Mouse (Mus musculus) limb, embryonic 13.5 days (tissue): ENCODE results near the gene Sly. TPM values are rescaled to one million over a fixed set of nuclear protein-coding genes. Genes with fewer than 3 reads are reported as not detected.
"Not testable (repeated sequence)": the region's sequence is repeated elsewhere in the genome, so short reads cannot be mapped to it uniquely, and the experiment has no call there.

Source experiments
- ATAC-seq: fragments of 200-750 bp; cut with Nextera tagmentation; 2 replicates; pipeline ENCODE4 v1.8.0; 2017; ENCODE audit warnings: low read depth, moderate number of reproducible peaks, moderate TSS enrichment; ENCODE audit not compliant: low FRiP score
- H3K27ac ChIP-seq: fragments of 300-500 bp; sonication (generic); 2 replicates; pipeline ENCODE4 v1.5.1; 2015; ENCODE audit warnings: inconsistent platforms, mild to moderate bottlenecking, moderate library complexity
- H3K27me3 ChIP-seq: fragments of 300-500 bp; sonication (generic); 2 replicates; pipeline ENCODE4 v1.6.1; 2015; ENCODE audit warnings: mild to moderate bottlenecking, inconsistent platforms
- H3K36me3 ChIP-seq: fragments of 300-500 bp; sonication (generic); 2 replicates; pipeline ENCODE4 v1.6.1; 2015; ENCODE audit warnings: inconsistent platforms, mild to moderate bottlenecking, moderate library complexity
- H3K4me1 ChIP-seq: fragments of 300-500 bp; sonication (generic); 2 replicates; pipeline ENCODE4 v1.6.1; 2015; ENCODE audit warnings: inconsistent platforms
- H3K4me2 ChIP-seq: fragments of 300-500 bp; sonication (generic); replicated peaks from 2 replicates; pipeline ENCODE4 v1.6.1; 2015; ENCODE audit warnings: inconsistent platforms, mild to moderate bottlenecking, moderate library complexity
- H3K4me3 ChIP-seq: fragments of 300-500 bp; sonication (generic); 2 replicates; pipeline ENCODE4 v1.5.1; 2015; ENCODE audit warnings: moderate library complexity, mild to moderate bottlenecking, inconsistent platforms
- H3K9ac ChIP-seq: fragments of 300-500 bp; sonication (generic); 2 replicates; pipeline ENCODE4 v1.6.1; 2015; ENCODE audit warnings: mild to moderate bottlenecking, inconsistent platforms
- H3K9me3 ChIP-seq: fragments of 300-500 bp; sonication (generic); 2 replicates; pipeline ENCODE4 v1.6.1; 2016; ENCODE audit warnings: inconsistent platforms
- WGBS: fragments of 180-500 bp; shearing (Covaris S2); methylation state at CpG from one replicate; pipeline ENCODE4 v1.1.7; 2015; 5-methylcytosine and 5-hydroxymethylcytosine counted together
- polyA plus RNA-seq: library from polyadenylated mRNA; unstranded; fragments of >200 nt; fragmentation: Nextera tagmentation; extraction: Ambion mirVana; gene quantifications from 2 replicates; pipeline ENCODE4 v1.2.1, GENCODE M21; 2015

Gene Sly
- polyA plus RNA-seq: not detected in 2 replicates

GRCm38 (mm10) chrY:57186888-57187287 is at the start of gene Sly:
Gene Sly, plus strand, starts transcription at chrY:57187188.
- H3K27ac ChIP-seq, H3K4me2 ChIP-seq, H3K9ac ChIP-seq, H3K27me3 ChIP-seq, H3K36me3 ChIP-seq, H3K4me1 ChIP-seq, ATAC-seq, H3K4me3 ChIP-seq, H3K9me3 ChIP-seq: not testable (repeated sequence)
- no CpG with 5 or more reads among the region's 5 CpGs for WGBS
